Mouse (Mus musculus): ENCODE results near the gene Spata5. TPM values are rescaled to one million over a fixed set of nuclear protein-coding genes. Genes with fewer than 3 reads are reported as not detected.

Spata5 gene
- total and polyA plus RNA-seq, 3 experiments = 35.0 to 52.9 (median 49.7) TPM

DNA sequence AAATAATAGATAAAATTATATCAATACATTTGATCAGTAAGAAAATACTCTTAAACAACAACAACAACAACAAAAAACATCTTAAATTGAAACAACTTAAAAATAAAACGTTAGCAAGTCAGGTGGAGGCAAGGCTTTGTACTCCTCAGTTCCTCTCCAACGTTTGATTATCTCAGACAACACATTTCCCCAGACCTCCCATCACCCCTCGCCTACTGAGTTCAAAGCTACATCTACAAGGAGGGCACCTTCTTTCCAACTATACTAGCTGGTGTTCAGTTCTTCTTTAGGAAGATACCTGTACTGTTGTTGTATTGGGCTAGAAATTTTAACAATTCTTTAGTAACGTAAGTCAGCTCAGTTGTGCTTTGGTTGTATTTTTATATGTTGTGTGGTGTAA is 49.7 kb downstream of the Spata5 start:
- Histone ChIP-seq H3K9ac (ENCODE audit: insufficient read depth, low read depth) (no peak overlapping the region), H3K4me3 (replicated peaks in 1 of 3; ENCODE audit: low read depth in 2 of 3, low read length in 2 of 3, poor library complexity in 1 of 3) (no peak overlapping the region), H3K9me3 (replicated peaks; ENCODE audit: low read length) (no peaks in the 10 kb centered on the region), H3K27ac (ENCODE audit: insufficient read depth, low read depth) (no peak overlapping the region), H3K4me1 (ENCODE audit: control insufficient read depth in 1 of 2, insufficient read depth in 2 of 2) (no peaks in the 10 kb centered on the region), H3K36me3 (replicated peaks in 1 of 2; ENCODE audit: control insufficient read depth in 1 of 2, insufficient read depth in 1 of 2, low read length in 1 of 2) (peaks cover 6 to 34% of the 10 kb centered on the region in 2 experiments), H3K4me2 (ENCODE audit: insufficient read depth, low read depth, poor library complexity, severe bottlenecking) (no peak overlapping the region), H3K79me2 (replicated peaks; ENCODE audit: control insufficient read depth, extremely low read depth, insufficient read depth, poor library complexity, severe bottlenecking) (no peaks in the 10 kb centered on the region), H3K27me3 (replicated peaks) (no peaks in the 10 kb centered on the region)
- in situ Hi-C loops (cut with MboI; ENCODE audit: low pct_ligation_motif_present, low pct_unique_long_range_greater_than_20kb, low sequenced_read_pairs) = no loop called here
- DNase-seq (ENCODE audit: extremely low read depth) = no peak
- dilution Hi-C loops (cut with MboI; ENCODE audit: extremely low pct_ligation_motif_present, extremely low pct_unique_long_range_greater_than_20kb, low sequenced_read_pairs) = no loop called here
- TF ChIP-seq MAZ (IDR thresholded peaks at IDR 0.05; ENCODE audit: low read depth, low read length) (no peak), UBTF (IDR thresholded peaks at IDR 0.05; ENCODE audit: low read depth, low read length) (no peak), KAT2A (IDR thresholded peaks at IDR 0.05; ENCODE audit: insufficient replicate concordance, low read length) (no peak), ZC3H11A (IDR thresholded peaks at IDR 0.05; ENCODE audit: low read depth, low read length) (no peak), POLR2AphosphoS2 (IDR thresholded peaks at IDR 0.05; ENCODE audit: low read depth, low read length) (no peak), SMC3 (IDR thresholded peaks at IDR 0.05; ENCODE audit: low read depth, low read length) (no peak), CTCF (conservative IDR thresholded peaks at IDR 0.05 in 1 of 2, IDR thresholded peaks at IDR 0.05 in 1 of 2; ENCODE audit: low read depth in 2 of 2, low read length in 2 of 2) (no peak), HCFC1 (IDR thresholded peaks at IDR 0.05; ENCODE audit: low read depth, low read length) (no peak), ZMIZ1 (IDR thresholded peaks at IDR 0.05; ENCODE audit: low read depth, low read length) (no peak), BHLHE40 (IDR thresholded peaks at IDR 0.05; ENCODE audit: low read depth, low read length) (no peak), NRF1 (IDR thresholded peaks at IDR 0.05; ENCODE audit: low read depth, low read length) (no peak), EP300 (IDR thresholded peaks at IDR 0.05; ENCODE audit: low read length) (no peak), PAX5 (IDR thresholded peaks at IDR 0.05; ENCODE audit: low read length) (no peak), RCOR1 (conservative IDR thresholded peaks at IDR 0.05; ENCODE audit: low read depth, low read length) (no peak), ETS1 (conservative IDR thresholded peaks at IDR 0.05; ENCODE audit: low read depth, low read length) (no peak), USF1 (IDR thresholded peaks at IDR 0.05; ENCODE audit: low read depth, low read length) (no peak), TCF12 (IDR thresholded peaks at IDR 0.05; ENCODE audit: low read depth, low read length) (no peak), MEF2A (IDR thresholded peaks at IDR 0.05; ENCODE audit: borderline replicate concordance, low read depth, low read length) (no peak), RAD21 (IDR thresholded peaks at IDR 0.05; ENCODE audit: low read depth, low read length) (no peak)

- Histone ChIP-seq H3K9ac (ENCODE audit: insufficient read depth, low read depth) (no peak overlapping the region), H3K36me3 (replicated peaks in 1 of 2; ENCODE audit: control insufficient read depth in 1 of 2, insufficient read depth in 1 of 2, low read length in 1 of 2) (peaks cover 2 to 22% of the 10 kb centered on the region in 2 experiments), H3K4me3 (replicated peaks in 1 of 3; ENCODE audit: low read depth in 2 of 3, low read length in 2 of 3, poor library complexity in 1 of 3) (no peak overlapping the region), H3K4me1 (ENCODE audit: control insufficient read depth in 1 of 2, insufficient read depth in 2 of 2) (no peaks in the 10 kb centered on the region; a peak in 1 of 4 replicates), H3K79me2 (replicated peaks; ENCODE audit: control insufficient read depth, extremely low read depth, insufficient read depth, poor library complexity, severe bottlenecking) (no peaks in the 10 kb centered on the region), H3K4me2 (ENCODE audit: insufficient read depth, low read depth, poor library complexity, severe bottlenecking) (no peak overlapping the region), H3K27ac (ENCODE audit: insufficient read depth, low read depth) (no peak overlapping the region), H3K27me3 (replicated peaks) (no peaks in the 10 kb centered on the region), H3K9me3 (replicated peaks; ENCODE audit: low read length) (no peaks in the 10 kb centered on the region)
- DNase-seq (ENCODE audit: extremely low read depth) = no peak
- TF ChIP-seq TBP (conservative IDR thresholded peaks at IDR 0.05; ENCODE audit: low read depth, low read length) = no peak
- TF ChIP-seq POLR2A (IDR thresholded peaks at IDR 0.05; ENCODE audit: low read depth, low read length) = no peak
- TF ChIP-seq RAD21 (IDR thresholded peaks at IDR 0.05; ENCODE audit: low read depth, low read length) = no peak
- TF ChIP-seq GABPA (IDR thresholded peaks at IDR 0.05; ENCODE audit: insufficient replicate concordance, low read depth, low read length) = no peak
- TF ChIP-seq ZNF384 (IDR thresholded peaks at IDR 0.05; ENCODE audit: low read depth, low read length) = no peak
- TF ChIP-seq ETS1 (conservative IDR thresholded peaks at IDR 0.05; ENCODE audit: low read depth, low read length) = no peak
- TF ChIP-seq HCFC1 (IDR thresholded peaks at IDR 0.05; ENCODE audit: low read depth, low read length) = no peak
- TF ChIP-seq TCF12 (IDR thresholded peaks at IDR 0.05; ENCODE audit: low read depth, low read length) = no peak
- no peak for TF ChIP-seq MAX (IDR thresholded peaks at IDR 0.05; ENCODE audit: low read length)
- TF ChIP-seq USF1 (IDR thresholded peaks at IDR 0.05; ENCODE audit: low read depth, low read length) = no peak
- no peak for TF ChIP-seq IRF4 (IDR thresholded peaks at IDR 0.05; ENCODE audit: low read depth, low read length)
- in situ Hi-C loops (cut with MboI; ENCODE audit: low pct_ligation_motif_present, low pct_unique_long_range_greater_than_20kb, low sequenced_read_pairs) = no loop called here
- dilution Hi-C loops (cut with MboI; ENCODE audit: extremely low pct_ligation_motif_present, extremely low pct_unique_long_range_greater_than_20kb, low sequenced_read_pairs) = no loop called here
These were observed 51.2 kb downstream of the Spata5 start for GRCm38 (mm10) chr3:37470867-37471266.
